Mouse (Mus musculus) layer of hippocampus, postnatal 14 days (tissue): ENCODE measurements around the gene Prps1l1. TPM values are rescaled to one million over a fixed set of nuclear protein-coding genes. Genes with fewer than 3 reads are reported as not detected.

ENCODE experiments used
- DNase-seq, 2 experiments: peaks; one replicate each; pipeline ENCODE4 v3.0.0; 2021 to 2022; ENCODE audit warnings: low spot score in 2 of 2, mixed read lengths in 1 of 2
- long read RNA-seq, 2 experiments: library from polyadenylated mRNA; stranded (forward); transcript quantifications; one replicate each; pipeline ENCODE4 v2.0.0; 2021
- total RNA-seq, 2 experiments: library from RNA; stranded (reverse); gene quantifications; 2 replicates each; pipeline ENCODE4 v1.2.3; 2021

The Prps1l1 gene
- total RNA-seq, result not detected
- long read RNA-seq, experiment 1, result 0 reads
- long read RNA-seq, experiment 2, result 0 reads

GRCm38 (mm10) chr12:34984461-34984860 lies at the start of gene Prps1l1:
Gene Prps1l1, plus strand, starts transcription at chr12:34984761.
- DNase-seq, result no peak

GRCm38 (mm10) chr12:34937918-34938317 lies 46.6 kb upstream of the Prps1l1 start:
- no peak for DNase-seq

GRCm38 (mm10) chr12:34949066-34949706 lies 35.4 kb upstream of the Prps1l1 start:
- DNase-seq, result no peak

GRCm38 (mm10) chr12:34975991-34976390 lies 8.6 kb upstream of the Prps1l1 start:
- DNase-seq, result no peak

- no peak for DNase-seq
These were observed 1.3 kb downstream of the Prps1l1 start for GRCm38 (mm10) chr12:34985865-34986264.

- no peak for DNase-seq
These were observed 5.1 kb downstream of the Prps1l1 start for GRCm38 (mm10) chr12:34989537-34990200.

- no peak for DNase-seq
These were observed 5.8 kb downstream of the Prps1l1 start for GRCm38 (mm10) chr12:34990387-34990786.

GRCm38 (mm10) chr12:34991900-34992299 lies 7.3 kb downstream of the Prps1l1 start:
- no peak for DNase-seq

- DNase-seq, result peak in 1 of 2 experiments; percentile 24
These were observed 13.1 kb downstream of the Prps1l1 start for GRCm38 (mm10) chr12:34997597-34998182.

- DNase-seq, result no peak
These were observed 14.4 kb downstream of the Prps1l1 start for GRCm38 (mm10) chr12:34998778-34999467.

- DNase-seq, result no peak
These were observed 15.8 kb downstream of the Prps1l1 start for GRCm38 (mm10) chr12:35000323-35000722.

- DNase-seq, result no peak
These were observed 21.2 kb downstream of the Prps1l1 start for GRCm38 (mm10) chr12:35005748-35006147.

GRCm38 (mm10) chr12:35007851-35008250 lies 23.3 kb downstream of the Prps1l1 start:
- DNase-seq, result no peak

GRCm38 (mm10) chr12:35008340-35009137 lies 24.0 kb downstream of the Prps1l1 start:
- DNase-seq, result peak; percentile 36 to 54

- no peak for DNase-seq
These were observed 26.9 kb downstream of the Prps1l1 start for GRCm38 (mm10) chr12:35011462-35011861.

GRCm38 (mm10) chr12:35013950-35014349 lies 29.4 kb downstream of the Prps1l1 start:
- DNase-seq, result no peak

GRCm38 (mm10) chr12:35016056-35016455 lies 31.5 kb downstream of the Prps1l1 start:
- peak in 1 of 2 experiments; percentile 66 for DNase-seq

- DNase-seq, result no peak
These were observed 32.1 kb downstream of the Prps1l1 start for GRCm38 (mm10) chr12:35016481-35017250.

GRCm38 (mm10) chr12:35018679-35019237 lies 34.2 kb downstream of the Prps1l1 start:
- DNase-seq, result no peak

GRCm38 (mm10) chr12:35021285-35021684 lies 36.7 kb downstream of the Prps1l1 start:
- no peak for DNase-seq
